Mouse (Mus musculus): ENCODE measurements around the gene Mettl23. TPM values are rescaled to one million over a fixed set of nuclear protein-coding genes. Genes with fewer than 3 reads are reported as not detected.

Mettl23 gene
- polyA plus RNA-seq, 2 experiments = 17.5 to 37.1 TPM

- Histone ChIP-seq H3K4me3 (ENCODE audit: insufficient read depth in 1 of 2, low read depth in 2 of 2, low read length in 2 of 2) (peak within 1 kb of the TSS; percentile 70 to 88), H3K4me1 (replicated peaks; ENCODE audit: control insufficient read depth in 2 of 2, insufficient read depth in 2 of 2, low read length in 1 of 2) (peaks cover 8 to 9% of the 10 kb centered on the region in 2 experiments; a peak in 3 of 4 replicates), H3K4me2 (ENCODE audit: low read depth) (peak within 1 kb of the TSS; percentile 95), H3K9me3 (ENCODE audit: control insufficient read depth, low read length) (no peaks in the 10 kb centered on the region), H3K9ac (replicated peaks) (peak within 1 kb of the TSS; percentile 96), H3K27ac (peak within 1 kb of the TSS; percentile 82), H3K36me3 (replicated peaks; ENCODE audit: control insufficient read depth, insufficient read depth, low read depth) (peaks cover 39% of the 10 kb centered on the region), H3K27me3 (ENCODE audit: control insufficient read depth, insufficient read depth, low read length) (no peaks in the 10 kb centered on the region)
- WGBS (ENCODE audit: insufficient replicate concordance) = under 1% methylated on average over 73 of the region's 74 CpGs
- TF ChIP-seq CTCF (IDR thresholded peaks at IDR 0.05; ENCODE audit: low read depth) = 0 out of 2 replicates have a peak, but pooled peaks have one; percentile 3
- TF ChIP-seq EP300 (IDR thresholded peaks at IDR 0.05; ENCODE audit: low read depth) = no peak
- peak; percentile 84 for ATAC-seq (ENCODE audit: insufficient read depth)
- peak; percentile 88 to 91 (median 89) for DNase-seq (ENCODE audit: low read depth in 3 of 3, low spot score in 3 of 3)
Observed at GRCm38 (mm10) chr11:116852891-116853511, 9.9 kb downstream of the Mettl23 start, which contains the start of gene Srsf2. TSS of gene Srsf2 (minus strand) at chr11:116853094.

- Histone ChIP-seq H3K4me2 (ENCODE audit: low read depth) (peak overlapping the region; percentile 95), H3K27me3 (ENCODE audit: control insufficient read depth, insufficient read depth, low read length) (no peaks in the 10 kb centered on the region), H3K36me3 (replicated peaks; ENCODE audit: control insufficient read depth, insufficient read depth, low read depth) (peaks cover 34% of the 10 kb centered on the region), H3K4me3 (ENCODE audit: insufficient read depth in 1 of 2, low read depth in 2 of 2, low read length in 2 of 2) (peak overlapping the region; percentile 70 to 88), H3K9me3 (ENCODE audit: control insufficient read depth, low read length) (no peaks in the 10 kb centered on the region), H3K9ac (replicated peaks) (peak overlapping the region; percentile 69), H3K4me1 (replicated peaks; ENCODE audit: control insufficient read depth in 2 of 2, insufficient read depth in 2 of 2, low read length in 1 of 2) (peaks cover 8 to 9% of the 10 kb centered on the region in 2 experiments; a peak in 3 of 4 replicates), H3K27ac (peak overlapping the region; percentile 79)
- ATAC-seq (ENCODE audit: insufficient read depth) (peak; percentile 84), DNase-seq (ENCODE audit: low read depth in 3 of 3, low spot score in 3 of 3) (peak; percentile 84 to 90 (median 85))
- under 1% methylated on average over 36 of the region's 36 CpGs for WGBS (ENCODE audit: insufficient replicate concordance)
- peak; percentile 71 for TF ChIP-seq EP300 (IDR thresholded peaks at IDR 0.05; ENCODE audit: low read depth)
- no peak for TF ChIP-seq CTCF (IDR thresholded peaks at IDR 0.05; ENCODE audit: low read depth)
Observed at GRCm38 (mm10) chr11:116853512-116853928, 10.4 kb downstream of the Mettl23 start.

GRCm38 (mm10) chr11:116854279-116854678 lies 11.2 kb downstream of the Mettl23 start:
- H3K27ac ChIP-seq = peak overlapping the region; percentile 79; the same call in 1 of the 2 replicates
- H3K27me3 ChIP-seq (ENCODE audit: control insufficient read depth, insufficient read depth, low read length) = no peaks in the 10 kb centered on the region
- no peak for ATAC-seq (ENCODE audit: insufficient read depth)
- peaks cover 26% of the 10 kb centered on the region for H3K36me3 ChIP-seq (replicated peaks; ENCODE audit: control insufficient read depth, insufficient read depth, low read depth)
- H3K9ac ChIP-seq (replicated peaks) = peak overlapping the region; percentile 69
- peak overlapping the region; percentile 95 for H3K4me2 ChIP-seq (ENCODE audit: low read depth)
- no peak for DNase-seq (ENCODE audit: low read depth in 3 of 3, low spot score in 3 of 3)
- no peak for TF ChIP-seq EP300 (IDR thresholded peaks at IDR 0.05; ENCODE audit: low read depth)
- no peak for TF ChIP-seq CTCF (IDR thresholded peaks at IDR 0.05; ENCODE audit: low read depth)
- peaks cover 8 to 9% of the 10 kb centered on the region in 2 experiments; a peak in 3 of 4 replicates for H3K4me1 ChIP-seq (replicated peaks; ENCODE audit: control insufficient read depth in 2 of 2, insufficient read depth in 2 of 2, low read length in 1 of 2)
- WGBS (ENCODE audit: insufficient replicate concordance) = 16% methylated on average over 10 of the region's 10 CpGs
- H3K9me3 ChIP-seq (ENCODE audit: control insufficient read depth, low read length) = no peaks in the 10 kb centered on the region
- peak overlapping the region; percentile 70 to 88 for H3K4me3 ChIP-seq (ENCODE audit: insufficient read depth in 1 of 2, low read depth in 2 of 2, low read length in 2 of 2)

GRCm38 (mm10) chr11:116857183-116857850 lies 14.2 kb downstream of the Mettl23 start:
- 0 out of 2 replicates have a peak, but pooled peaks cover 5% of the 10 kb centered on the region for H3K36me3 ChIP-seq (replicated peaks; ENCODE audit: control insufficient read depth, insufficient read depth, low read depth)
- DNase-seq (ENCODE audit: low read depth in 3 of 3, low spot score in 3 of 3) (no peak), ATAC-seq (ENCODE audit: insufficient read depth) (no peak)
- H3K9me3 ChIP-seq (ENCODE audit: control insufficient read depth, low read length) = no peaks in the 10 kb centered on the region
- H3K4me2 ChIP-seq (ENCODE audit: low read depth) = no peak overlapping the region
- no peak overlapping the region for H3K27ac ChIP-seq
- WGBS (ENCODE audit: insufficient replicate concordance) = 63% methylated on average over 12 of the region's 12 CpGs
- no peaks in the 10 kb centered on the region for H3K27me3 ChIP-seq (ENCODE audit: control insufficient read depth, insufficient read depth, low read length)
- H3K4me3 ChIP-seq (ENCODE audit: insufficient read depth in 1 of 2, low read depth in 2 of 2, low read length in 2 of 2) = no peak overlapping the region
- peaks cover 7 to 8% of the 10 kb centered on the region in 2 experiments; a peak in 3 of 4 replicates for H3K4me1 ChIP-seq (replicated peaks; ENCODE audit: control insufficient read depth in 2 of 2, insufficient read depth in 2 of 2, low read length in 1 of 2)
- TF ChIP-seq EP300 (IDR thresholded peaks at IDR 0.05; ENCODE audit: low read depth) (no peak), CTCF (IDR thresholded peaks at IDR 0.05; ENCODE audit: low read depth) (no peak)
- H3K9ac ChIP-seq (replicated peaks) = no peak overlapping the region

GRCm38 (mm10) chr11:116864444-116864843 lies 21.4 kb downstream of the Mettl23 start:
- H3K9ac ChIP-seq (replicated peaks) = no peak overlapping the region
- no peaks in the 10 kb centered on the region for H3K4me1 ChIP-seq (replicated peaks; ENCODE audit: control insufficient read depth in 2 of 2, insufficient read depth in 2 of 2, low read length in 1 of 2)
- ATAC-seq (ENCODE audit: insufficient read depth) (no peak), DNase-seq (ENCODE audit: low read depth in 3 of 3, low spot score in 3 of 3) (no peak)
- H3K27ac ChIP-seq = no peak overlapping the region
- H3K9me3 ChIP-seq (ENCODE audit: control insufficient read depth, low read length) = no peaks in the 10 kb centered on the region
- WGBS (ENCODE audit: insufficient replicate concordance) = 64% methylated on average over 10 of the region's 10 CpGs
- H3K27me3 ChIP-seq (ENCODE audit: control insufficient read depth, insufficient read depth, low read length) = no peaks in the 10 kb centered on the region
- no peak overlapping the region for H3K4me3 ChIP-seq (ENCODE audit: insufficient read depth in 1 of 2, low read depth in 2 of 2, low read length in 2 of 2)
- peaks cover 8% of the 10 kb centered on the region; the same call in 1 of the 2 replicates for H3K36me3 ChIP-seq (replicated peaks; ENCODE audit: control insufficient read depth, insufficient read depth, low read depth)
- TF ChIP-seq CTCF (IDR thresholded peaks at IDR 0.05; ENCODE audit: low read depth) = no peak
- no peak for TF ChIP-seq EP300 (IDR thresholded peaks at IDR 0.05; ENCODE audit: low read depth)
- no peak overlapping the region for H3K4me2 ChIP-seq (ENCODE audit: low read depth)

Data from liver, embryonic 14.5 days (tissue).